Mouse (Mus musculus) stomach, adult 2 months (tissue): Measurements from ENCODE around the gene 4930590J08Rik. TPM values are rescaled to one million over a fixed set of nuclear protein-coding genes. Genes with fewer than 3 reads are reported as not detected.

Experiments
- polyA plus RNA-seq: library from polyadenylated mRNA; depleted of rRNA; stranded (reverse); fragments of >200 nt; gene quantifications from 2 replicates; pipeline ENCODE4 v1.2.3, GENCODE M21; 2012; rRNA removed

Gene 4930590J08Rik
- polyA plus RNA-seq, result not detected in 2 replicates

DNA sequence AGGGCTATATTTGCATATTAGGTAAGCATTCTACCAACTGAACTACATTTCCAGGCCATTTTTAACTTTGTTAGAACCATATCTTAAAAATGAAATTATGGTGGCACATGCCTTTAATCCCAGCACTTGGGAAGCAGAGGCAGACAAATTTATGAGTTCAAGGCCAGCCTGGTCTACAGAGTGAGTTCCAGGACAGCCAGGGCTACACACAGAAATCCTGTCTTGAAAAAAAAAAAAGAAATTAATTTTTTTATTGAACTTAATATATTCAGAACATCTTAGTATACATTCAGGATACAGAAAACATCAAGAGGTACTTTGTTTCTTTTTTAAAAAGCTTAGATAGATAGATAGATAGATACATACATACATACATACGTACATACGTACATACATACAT lies at the start of gene 4930590J08Rik:
Gene 4930590J08Rik (plus strand): TSS at position 301 of the 400 bp plus-strand sequence.

DNA sequence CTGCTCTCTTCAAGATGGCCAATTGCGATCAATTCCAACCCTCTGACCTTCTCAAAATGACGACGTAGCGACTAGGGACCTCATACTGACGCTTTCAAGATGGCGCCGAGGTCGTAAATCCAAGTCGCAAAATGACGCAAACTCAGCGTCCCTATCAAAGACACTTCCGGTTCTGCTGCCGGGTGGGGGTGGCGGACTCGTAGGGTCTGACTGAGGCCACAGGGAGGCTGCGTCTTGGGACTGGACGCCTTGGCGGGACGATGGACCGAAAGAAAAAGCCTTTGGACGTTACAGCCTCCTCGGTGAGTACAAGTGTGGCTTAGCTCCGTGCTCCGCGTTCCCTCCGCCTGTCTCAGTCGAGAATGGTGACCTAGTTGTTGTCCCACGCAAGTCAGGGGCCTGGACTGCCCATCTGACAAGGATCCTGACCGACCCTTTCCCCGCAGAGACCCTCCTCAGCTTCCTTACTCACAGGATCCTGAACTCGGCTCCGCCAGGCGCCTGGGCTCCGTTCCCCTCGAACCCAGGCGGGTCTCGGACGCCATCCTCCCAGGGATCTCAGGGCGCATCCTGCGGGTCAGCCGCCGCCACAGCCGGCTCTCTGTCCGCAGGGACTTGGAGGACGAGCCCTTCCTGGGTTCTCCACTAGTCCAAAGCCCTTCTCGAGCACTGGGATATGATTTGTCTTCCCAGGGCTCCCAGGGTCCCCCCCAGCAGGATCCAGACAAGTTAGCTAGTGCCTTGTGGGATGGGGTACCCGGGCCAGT lies 24.5 kb upstream of the 4930590J08Rik start, which contains the start of gene Ccdc174:
Gene Ccdc174 (plus strand): TSS at position 169 of the 767 bp plus-strand sequence.

DNA sequence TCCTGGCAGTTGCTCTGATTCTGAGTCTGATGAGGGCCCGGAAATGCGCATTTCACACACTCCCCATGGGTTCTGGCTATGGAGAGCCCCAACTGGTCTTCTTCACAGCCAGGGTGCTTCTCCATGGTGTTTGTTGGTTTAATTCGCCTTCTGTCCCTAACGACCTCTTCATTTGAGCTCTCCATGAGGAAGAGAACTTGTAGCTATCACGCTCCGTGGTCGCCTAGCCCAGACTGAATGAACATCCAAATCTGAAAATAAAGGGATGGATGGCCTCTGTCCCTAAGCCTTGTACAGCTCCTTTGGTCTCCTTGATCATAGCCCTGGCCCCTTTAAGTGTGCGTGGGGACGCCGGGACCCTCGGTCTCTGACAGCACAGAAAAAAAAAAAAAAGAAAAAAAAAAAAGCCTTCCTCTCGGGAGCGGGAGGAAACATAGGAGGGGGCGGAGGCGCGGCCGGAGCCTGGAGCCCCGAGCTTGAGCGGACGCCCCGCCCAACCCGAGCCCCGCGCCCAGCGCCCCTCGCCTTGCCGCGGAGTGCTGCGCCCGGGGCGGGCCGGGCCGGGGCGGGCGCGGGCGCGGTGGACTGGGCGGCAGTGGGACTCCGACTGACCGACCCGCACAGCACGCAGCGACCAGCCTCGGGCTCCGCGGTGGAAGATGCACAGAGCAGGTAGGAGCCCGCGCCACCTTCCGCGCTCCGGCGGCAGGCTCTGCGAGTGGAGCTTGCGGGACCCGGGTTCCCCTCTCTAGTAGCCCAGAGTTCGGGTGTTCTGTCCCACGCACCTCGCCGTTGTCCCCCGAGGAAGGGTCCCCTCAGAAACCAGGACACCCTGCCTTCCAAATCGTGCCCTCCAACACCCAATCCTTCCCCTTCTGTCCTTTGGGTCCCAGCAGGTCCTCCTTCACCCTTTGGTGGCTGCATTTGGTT lies 76.0 kb downstream of the 4930590J08Rik start, which contains the start of gene Fgd5:
Gene Fgd5 (plus strand): TSS at position 508 of the 930 bp plus-strand sequence.

Other genes with a start within 250 kb of the 4930590J08Rik start
- 61.8 and 85.5 TPM in 2 replicates for gene Slc6a6, start 218.8 kb upstream of the 4930590J08Rik start, polyA plus RNA-seq
- gene Grip2, start 75.6 kb upstream of the 4930590J08Rik start, polyA plus RNA-seq, result 1.4 and 1.5 TPM in 2 replicates
- gene Ccdc174, start 24.8 kb upstream of the 4930590J08Rik start, polyA plus RNA-seq, result 1.3 and 1.4 TPM in 2 replicates
- gene Fgd5, start 76.1 kb downstream of the 4930590J08Rik start, polyA plus RNA-seq, result 1.6 and 2.2 TPM in 2 replicates
- 2.1 and 3.4 TPM in 2 replicates for gene Nr2c2, start 188.6 kb downstream of the 4930590J08Rik start, polyA plus RNA-seq